Mouse (Mus musculus) spleen, adult 2 months (tissue): ENCODE measurements at regions not wholly inside any gene's neighbourhood (a gene's known extent, or its start where the extent isn't known, plus 50 kb on each side); places are given as distances from the start of the nearest gene placed in this dataset.

ENCODE experiments used
- CTCF ChIP-seq: fragments of 200-500 bp; IDR thresholded peaks from 2 replicates; pipeline ENCODE4 v1.5.1; 2011; ENCODE audit warnings: mild to moderate bottlenecking, inconsistent platforms; ENCODE audit not compliant: insufficient read depth, insufficient read length, insufficient replicate concordance; ENCODE audit errors: extremely low read depth
- POLR2A ChIP-seq: fragments of 200-500 bp; IDR thresholded peaks from 2 replicates; pipeline ENCODE4 v1.6.1; 2011; ENCODE audit warnings: low read depth, low read length, inconsistent platforms

GRCm38 (mm10) chr6:31040783-31041182 lies 81.9 kb upstream of the Klf14 start:
- TF ChIP-seq CTCF (no peak), POLR2A (no peak)
